Mouse (Mus musculus): Measurements from ENCODE around the gene Zfhx3. TPM values are rescaled to one million over a fixed set of nuclear protein-coding genes. Genes with fewer than 3 reads are reported as not detected.

Gene Zfhx3
- total and polyA plus RNA-seq, 3 experiments: 0.23 to 2.5 TPM; not detected in 1

DNA sequence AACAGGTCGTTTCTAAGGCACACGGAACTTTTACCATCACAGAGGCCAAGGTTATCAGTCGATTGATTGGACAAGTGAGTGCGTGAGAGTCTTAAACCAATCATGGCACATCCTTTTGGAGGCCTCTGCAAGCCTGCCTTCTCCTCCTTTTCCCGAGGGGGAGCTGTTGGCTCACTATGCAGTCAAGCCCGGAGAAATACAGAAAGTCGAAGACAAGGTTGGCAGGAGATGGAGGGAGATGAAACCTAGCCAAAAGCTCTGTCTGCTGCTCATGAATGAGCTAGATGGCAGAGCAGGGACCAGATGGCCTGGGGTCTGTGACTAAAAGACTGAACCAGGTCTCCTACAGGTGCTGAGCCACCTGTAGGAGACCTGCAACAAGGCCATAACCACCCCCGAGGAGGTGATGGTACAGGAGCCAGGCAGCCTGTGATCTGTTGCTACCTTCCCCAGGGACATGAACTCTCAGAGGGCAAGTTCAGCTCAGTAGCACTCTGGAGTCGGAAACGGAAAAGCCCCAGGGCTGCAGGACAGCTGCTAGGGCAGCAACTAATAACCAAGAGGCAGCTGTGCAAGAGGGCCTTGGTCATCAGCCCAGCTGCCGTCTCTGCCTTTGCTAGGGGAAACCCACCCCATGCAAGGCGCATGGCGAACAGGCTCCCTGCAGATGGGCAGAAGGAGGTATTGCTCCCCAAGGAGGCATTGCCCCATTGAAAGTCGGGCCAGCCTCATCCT lies 848.3 kb downstream of the Zfhx3 start:
- Histone ChIP-seq H3K9me3 (replicated peaks; ENCODE audit: insufficient read depth, low read length) (no peaks in the 10 kb centered on the region), H3K9ac (ENCODE audit: control insufficient read depth, low read depth, low read length, poor library complexity, severe bottlenecking) (no peak overlapping the region), H3K4me1 (ENCODE audit: control insufficient read depth in 1 of 2, insufficient read depth in 2 of 2, low read length in 2 of 2) (no peaks in the 10 kb centered on the region), H3K4me3 (ENCODE audit: control insufficient read depth in 1 of 2, insufficient read depth in 1 of 2, low read depth in 2 of 2, low read length in 2 of 2) (no peak overlapping the region), H3K79me2 (ENCODE audit: control insufficient read depth, insufficient read depth, low read length, poor library complexity) (no peaks in the 10 kb centered on the region), H3K36me3 (ENCODE audit: control insufficient read depth in 1 of 2, insufficient read depth in 2 of 2, low read length in 2 of 2) (no peaks in the 10 kb centered on the region), H3K27me3 (ENCODE audit: control insufficient read depth in 1 of 2, insufficient read depth in 2 of 2, low read length in 2 of 2) (no peaks in the 10 kb centered on the region), H3K27ac (ENCODE audit: control insufficient read depth, low read depth, low read length) (no peak overlapping the region)
- TF ChIP-seq HCFC1 (IDR thresholded peaks at IDR 0.05; ENCODE audit: low read depth, low read length) (no peak), ETS1 (IDR thresholded peaks at IDR 0.05; ENCODE audit: low read depth, low read length) (no peak), ZNF384 (IDR thresholded peaks at IDR 0.05; ENCODE audit: low read depth, low read length) (no peak), JUND (IDR thresholded peaks at IDR 0.05; ENCODE audit: low read depth, low read length) (no peak), MYC (IDR thresholded peaks at IDR 0.05; ENCODE audit: low read depth, low read length) (no peak), MEF2A (IDR thresholded peaks at IDR 0.05; ENCODE audit: extremely low read depth, insufficient replicate concordance, low read depth, low read length, poor library complexity, severe bottlenecking) (no peak), USF1 (IDR thresholded peaks at IDR 0.05; ENCODE audit: low read depth, low read length) (no peak), GATA1 (IDR thresholded peaks at IDR 0.05; ENCODE audit: low read depth, low read length) (no peak), ELF1 (IDR thresholded peaks at IDR 0.05; ENCODE audit: low read depth, low read length) (no peak), ZMIZ1 (IDR thresholded peaks at IDR 0.05; ENCODE audit: low read depth, low read length) (no peak), POLR2A (IDR thresholded peaks at IDR 0.05; ENCODE audit: control insufficient read depth in 1 of 2, insufficient read depth in 1 of 2, low read depth in 1 of 2, low read length in 2 of 2, poor library complexity in 1 of 2) (no peak), MAFK (IDR thresholded peaks at IDR 0.05; ENCODE audit: borderline replicate concordance, low read depth, low read length) (no peak), NRF1 (IDR thresholded peaks at IDR 0.05; ENCODE audit: insufficient read depth, low read depth, low read length, poor library complexity, severe bottlenecking) (no peak), POLR2AphosphoS5 (IDR thresholded peaks at IDR 0.05; ENCODE audit: borderline replicate concordance, low read depth, low read length) (no peak), CHD1 (IDR thresholded peaks at IDR 0.05; ENCODE audit: low read depth, low read length) (no peak)
- DNase-seq (ENCODE audit: low read depth, low spot score): no peak

GRCm38 (mm10) chr8:108796076-108796475 lies 853.6 kb downstream of the Zfhx3 start:
- no peaks in the 10 kb centered on the region for H3K27me3 ChIP-seq (ENCODE audit: control insufficient read depth in 1 of 2, insufficient read depth in 2 of 2, low read length in 2 of 2)
- no peak overlapping the region for H3K4me3 ChIP-seq (ENCODE audit: control insufficient read depth in 1 of 2, insufficient read depth in 1 of 2, low read depth in 2 of 2, low read length in 2 of 2)
- no peaks in the 10 kb centered on the region for H3K9me3 ChIP-seq (replicated peaks; ENCODE audit: insufficient read depth, low read length)
- H3K79me2 ChIP-seq (ENCODE audit: control insufficient read depth, insufficient read depth, low read length, poor library complexity): no peaks in the 10 kb centered on the region
- H3K4me1 ChIP-seq (ENCODE audit: control insufficient read depth in 1 of 2, insufficient read depth in 2 of 2, low read length in 2 of 2): no peaks in the 10 kb centered on the region
- no peak overlapping the region for H3K27ac ChIP-seq (ENCODE audit: control insufficient read depth, low read depth, low read length)
- TF ChIP-seq SMC3 (IDR thresholded peaks at IDR 0.05; ENCODE audit: low read depth, low read length) (no peak), RCOR1 (IDR thresholded peaks at IDR 0.05; ENCODE audit: low read depth, low read length) (no peak), TBP (IDR thresholded peaks at IDR 0.05; ENCODE audit: low read depth, low read length) (no peak), TCF12 (IDR thresholded peaks at IDR 0.05; ENCODE audit: low read depth, low read length) (no peak), SIN3A (IDR thresholded peaks at IDR 0.05; ENCODE audit: low read length) (no peak), POLR2AphosphoS2 (IDR thresholded peaks at IDR 0.05; ENCODE audit: low read length) (no peak), MAX (IDR thresholded peaks at IDR 0.05; ENCODE audit: low read length) (no peak), RAD21 (IDR thresholded peaks at IDR 0.05; ENCODE audit: low read depth, low read length) (no peak), MAZ (IDR thresholded peaks at IDR 0.05; ENCODE audit: low read depth, low read length) (no peak), USF1 (IDR thresholded peaks at IDR 0.05; ENCODE audit: low read depth, low read length) (no peak), HCFC1 (IDR thresholded peaks at IDR 0.05; ENCODE audit: low read depth, low read length) (no peak), CHD2 (IDR thresholded peaks at IDR 0.05; ENCODE audit: low read length) (no peak), MYB (IDR thresholded peaks at IDR 0.05; ENCODE audit: low read depth, low read length) (no peak), ZMIZ1 (IDR thresholded peaks at IDR 0.05; ENCODE audit: low read depth, low read length) (no peak), BHLHE40 (IDR thresholded peaks at IDR 0.05; ENCODE audit: borderline replicate concordance, low read depth, low read length) (no peak), ZNF384 (IDR thresholded peaks at IDR 0.05; ENCODE audit: low read depth, low read length) (no peak), POLR2A (IDR thresholded peaks at IDR 0.05; ENCODE audit: control insufficient read depth in 1 of 2, insufficient read depth in 1 of 2, low read depth in 1 of 2, low read length in 2 of 2, poor library complexity in 1 of 2) (no peak), USF2 (IDR thresholded peaks at IDR 0.05; ENCODE audit: borderline replicate concordance in 1 of 2, insufficient read depth in 1 of 2, low read depth in 1 of 2, low read length in 2 of 2) (no peak), JUND (IDR thresholded peaks at IDR 0.05; ENCODE audit: low read depth, low read length) (no peak)
- no peak for DNase-seq (ENCODE audit: low read depth, low spot score)
- H3K36me3 ChIP-seq (ENCODE audit: control insufficient read depth in 1 of 2, insufficient read depth in 2 of 2, low read length in 2 of 2): no peaks in the 10 kb centered on the region
- H3K9ac ChIP-seq (ENCODE audit: control insufficient read depth, low read depth, low read length, poor library complexity, severe bottlenecking): no peak overlapping the region

All from MEL (cell line).